Mouse (Mus musculus) neural tube, embryonic 11.5 days (tissue): ENCODE measurements around the gene Pla2g5. TPM values are rescaled to one million over a fixed set of nuclear protein-coding genes. Genes with fewer than 3 reads are reported as not detected.

Experiments used
- ATAC-seq: fragments of 200-750 bp; cut with Nextera tagmentation; 2 replicates; pipeline ENCODE4 v1.8.0; 2017; ENCODE audit warnings: moderate number of reproducible peaks, mild to moderate bottlenecking, moderate TSS enrichment, moderate library complexity; ENCODE audit not compliant: insufficient read depth, low FRiP score, low TSS enrichment
- DNase-seq: peaks from one replicate; pipeline ENCODE4 v3.0.0-alpha.2; 2015; ENCODE audit warnings: low spot score
- H3K27ac ChIP-seq: fragments of 300-500 bp; sonication (generic); 2 replicates; pipeline ENCODE4 v1.5.1; 2014; ENCODE audit warnings: low read depth, mild to moderate bottlenecking, low read length
- H3K27me3 ChIP-seq: fragments of 300-500 bp; sonication (generic); 2 replicates; pipeline ENCODE4 v1.6.1; 2014; ENCODE audit warnings: mild to moderate bottlenecking, low read length, mixed read lengths; ENCODE audit not compliant: control insufficient read depth, insufficient read depth
- H3K36me3 ChIP-seq: fragments of 300-500 bp; sonication (generic); 2 replicates; pipeline ENCODE4 v1.6.1; 2014; ENCODE audit warnings: mild to moderate bottlenecking, low read length, moderate library complexity, mixed read lengths; ENCODE audit not compliant: control insufficient read depth, insufficient read depth
- H3K4me1 ChIP-seq: fragments of 300-500 bp; sonication (generic); 2 replicates; pipeline ENCODE4 v1.6.1; 2014; ENCODE audit warnings: low read length, mixed read lengths; ENCODE audit not compliant: control insufficient read depth, insufficient read depth
- H3K4me2 ChIP-seq: fragments of 300-500 bp; sonication (generic); 2 replicates; pipeline ENCODE4 v1.6.1; 2014; ENCODE audit warnings: low read depth, mild to moderate bottlenecking, moderate library complexity
- H3K4me3 ChIP-seq: fragments of 300-500 bp; sonication (generic); 2 replicates; pipeline ENCODE4 v1.5.1; 2014; ENCODE audit warnings: low read depth, low read length
- H3K9ac ChIP-seq: fragments of 300-500 bp; sonication (generic); 2 replicates; pipeline ENCODE4 v1.6.1; 2014; ENCODE audit warnings: mild to moderate bottlenecking, low read length
- H3K9me3 ChIP-seq: fragments of 300-500 bp; sonication (generic); 2 replicates; pipeline ENCODE4 v1.6.1; 2016; ENCODE audit warnings: low read length; ENCODE audit not compliant: control insufficient read depth
- WGBS: fragments of 180-500 bp; shearing (Covaris S2); extraction: QIAGEN DNeasy Blood & Tissue Kit; methylation state at CpG from one replicate; pipeline ENCODE4 v1.1.7; 2014; 5-methylcytosine and 5-hydroxymethylcytosine counted together
- polyA plus RNA-seq: library from polyadenylated mRNA; unstranded; fragments of >200 nt; fragmentation: Nextera tagmentation; extraction: Ambion mirVana; gene quantifications from 2 replicates; pipeline ENCODE4 v1.2.1, GENCODE M21; 2014

Pla2g5 gene
- polyA plus RNA-seq, 1 experiment from 2014 or later: not detected

DNA sequence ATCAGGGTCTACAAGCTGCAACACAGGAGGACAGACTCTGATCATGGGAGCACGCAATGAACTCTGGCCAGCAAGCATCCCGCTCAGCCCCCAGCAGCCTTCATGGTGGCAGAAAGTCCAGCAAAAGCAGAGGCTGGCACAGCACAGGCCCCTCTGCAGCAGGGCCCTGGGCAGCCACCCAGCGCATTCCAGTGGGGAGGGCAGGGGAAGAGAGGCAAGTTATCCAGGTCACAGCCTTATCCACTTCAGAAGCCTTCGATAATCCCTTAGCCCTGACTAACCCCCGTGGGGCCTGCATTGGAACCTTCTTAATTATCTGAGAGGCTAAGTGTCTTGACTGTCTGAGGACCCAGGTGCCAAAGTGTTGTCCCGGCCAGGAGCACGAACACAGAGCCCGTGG is 44.2 kb downstream of the Pla2g5 start:
- Histone ChIP-seq H3K4me3 (no peak overlapping the region), H3K9me3 (peaks cover 2% of the 10 kb centered on the region; the same call in 1 of the 2 replicates), H3K9ac (no peak overlapping the region), H3K36me3 (no peaks in the 10 kb centered on the region), H3K4me1 (no peaks in the 10 kb centered on the region), H3K27ac (no peak overlapping the region), H3K27me3 (no peaks in the 10 kb centered on the region), H3K4me2 (no peak overlapping the region)
- ATAC-seq: no peak
- DNase-seq: no peak
- WGBS: 61% methylated on average over 8 of the region's 8 CpGs

DNA sequence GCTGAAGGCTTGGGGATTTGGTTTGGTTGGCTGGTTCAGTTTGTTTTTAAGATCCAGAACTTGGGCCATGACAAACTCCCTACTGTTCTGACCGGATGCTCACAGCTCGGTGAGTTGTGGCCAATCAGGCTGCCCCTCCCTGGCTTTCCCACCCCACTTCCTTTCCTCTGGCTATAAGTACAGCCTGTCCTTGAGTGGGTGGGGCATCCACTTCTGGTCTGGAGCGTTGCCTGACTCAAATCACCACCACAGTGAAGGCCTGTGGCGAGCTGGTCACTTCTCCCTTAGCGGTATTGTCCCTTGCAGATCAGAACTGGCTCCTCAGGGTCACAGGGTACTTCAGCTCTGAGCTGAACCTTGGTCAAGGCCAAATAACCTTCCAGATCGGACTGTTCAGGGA is 45.5 kb downstream of the Pla2g5 start:
- Histone ChIP-seq H3K4me1 (no peaks in the 10 kb centered on the region), H3K27me3 (no peaks in the 10 kb centered on the region), H3K36me3 (no peaks in the 10 kb centered on the region), H3K27ac (no peak overlapping the region), H3K9ac (no peak overlapping the region), H3K4me3 (no peak overlapping the region), H3K9me3 (no peaks in the 10 kb centered on the region), H3K4me2 (no peak overlapping the region)
- no peak for DNase-seq
- 79% methylated on average over 6 of the region's 6 CpGs for WGBS
- ATAC-seq: no peak

DNA sequence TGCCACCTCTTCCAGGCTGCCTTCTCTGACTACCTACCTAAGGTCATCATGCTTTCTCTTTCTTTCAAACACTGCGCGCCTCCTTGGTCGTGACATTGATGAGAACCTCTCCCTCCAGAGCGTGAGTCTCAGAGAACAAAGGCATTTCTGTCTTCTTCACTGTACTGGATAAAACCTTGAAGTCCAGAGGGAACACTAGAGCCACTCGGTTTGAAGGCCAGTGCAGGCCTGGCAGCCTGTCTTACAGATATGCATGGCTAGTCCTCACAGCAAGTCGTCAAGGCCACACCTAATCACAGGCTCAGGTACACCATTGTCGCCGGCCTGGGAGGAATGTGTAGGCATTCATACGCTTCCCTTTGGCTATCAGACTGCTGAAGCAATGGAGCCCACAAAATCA is 47.1 kb downstream of the Pla2g5 start:
- H3K36me3 ChIP-seq: no peaks in the 10 kb centered on the region
- no peak overlapping the region for H3K27ac ChIP-seq
- H3K4me1 ChIP-seq: no peaks in the 10 kb centered on the region
- ATAC-seq: no peak
- H3K4me2 ChIP-seq: no peak overlapping the region
- H3K4me3 ChIP-seq: no peak overlapping the region
- H3K9me3 ChIP-seq: no peaks in the 10 kb centered on the region
- no peak for DNase-seq
- 82% methylated on average over 9 of the region's 9 CpGs for WGBS
- no peaks in the 10 kb centered on the region for H3K27me3 ChIP-seq
- no peak overlapping the region for H3K9ac ChIP-seq

DNA sequence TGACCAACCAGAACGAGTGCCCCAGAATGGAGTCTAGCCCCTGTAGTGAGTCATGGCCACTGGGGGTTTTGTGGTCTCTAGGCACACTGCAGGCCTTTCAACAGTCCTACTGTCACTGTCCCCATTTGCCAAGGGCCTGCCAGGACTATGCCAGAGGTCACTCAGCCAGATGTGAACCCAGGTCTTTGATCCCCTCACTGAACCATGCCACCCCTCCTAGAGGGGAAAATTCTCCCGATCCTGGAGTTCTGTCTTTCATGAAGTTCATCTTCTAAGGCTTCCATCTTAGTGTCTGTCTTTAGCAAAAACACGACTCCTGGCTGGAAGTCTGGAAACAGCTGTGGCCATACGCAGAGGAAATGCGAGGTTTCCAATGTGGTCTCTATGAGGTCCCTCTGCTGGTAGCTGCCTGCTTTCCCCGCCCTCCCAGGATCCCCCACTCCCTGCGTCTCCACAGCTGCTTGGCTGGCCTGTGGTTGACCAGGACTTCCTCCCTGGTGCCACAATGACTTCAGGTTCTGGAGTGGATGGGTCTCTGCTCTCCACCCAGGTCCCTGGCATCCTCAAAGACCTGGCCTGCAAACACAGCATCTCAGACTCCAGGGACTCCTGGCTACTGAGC is 56.3 kb downstream of the Pla2g5 start:
- Histone ChIP-seq H3K4me2 (no peak overlapping the region), H3K36me3 (no peaks in the 10 kb centered on the region), H3K4me1 (no peaks in the 10 kb centered on the region), H3K27ac (no peak overlapping the region), H3K9ac (no peak overlapping the region), H3K27me3 (no peaks in the 10 kb centered on the region), H3K9me3 (no peaks in the 10 kb centered on the region), H3K4me3 (no peak overlapping the region)
- DNase-seq (no peak), ATAC-seq (no peak)
- WGBS: 55% methylated on average over 7 of the region's 7 CpGs

DNA sequence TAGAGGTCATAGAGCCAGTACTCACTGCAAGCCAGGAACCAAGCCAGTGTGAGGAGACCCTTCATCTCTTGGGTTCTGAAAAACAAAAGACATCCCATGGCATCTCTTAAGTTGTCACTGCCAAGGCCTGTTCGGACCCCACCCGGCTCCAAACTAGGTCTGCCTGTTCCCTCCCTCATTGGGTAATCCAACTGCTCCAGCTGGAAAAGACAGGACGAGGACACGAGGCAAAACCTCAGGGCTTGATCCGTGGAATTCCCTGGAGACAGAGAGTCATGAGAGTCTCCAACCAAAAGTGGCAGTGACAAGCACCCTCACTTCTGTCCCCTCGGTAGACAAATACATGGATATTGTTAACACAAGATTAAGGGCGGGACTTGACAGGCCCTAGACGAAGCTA is 57.1 kb downstream of the Pla2g5 start:
- WGBS: 85% methylated on average over 8 of the region's 8 CpGs
- no peak for DNase-seq
- no peaks in the 10 kb centered on the region for H3K36me3 ChIP-seq
- H3K4me2 ChIP-seq: no peak overlapping the region
- H3K4me1 ChIP-seq: no peaks in the 10 kb centered on the region
- H3K4me3 ChIP-seq: no peak overlapping the region
- ATAC-seq: no peak
- no peaks in the 10 kb centered on the region for H3K9me3 ChIP-seq
- no peak overlapping the region for H3K27ac ChIP-seq
- no peak overlapping the region for H3K9ac ChIP-seq
- H3K27me3 ChIP-seq: no peaks in the 10 kb centered on the region

DNA sequence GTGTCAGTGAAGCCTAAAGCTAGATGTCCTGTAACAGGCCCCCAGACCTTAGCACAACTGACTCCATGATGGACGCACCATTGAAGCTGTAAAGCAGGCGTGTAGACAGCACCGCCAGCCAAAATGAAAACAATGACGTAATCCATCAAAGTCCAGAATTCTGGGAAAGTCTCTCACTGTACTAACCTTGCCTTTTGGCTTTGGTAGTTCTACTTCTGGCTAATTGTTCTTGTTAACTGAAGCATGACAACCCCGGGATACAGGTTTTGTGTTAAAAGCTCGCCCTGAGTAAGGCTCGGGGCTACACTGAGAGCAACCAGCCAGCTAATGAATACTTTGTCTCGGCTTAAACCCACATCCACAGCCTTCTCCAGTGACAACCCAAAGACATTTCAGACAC is 58.0 kb downstream of the Pla2g5 start:
- Histone ChIP-seq H3K4me2 (no peak overlapping the region), H3K4me3 (no peak overlapping the region), H3K9ac (no peak overlapping the region), H3K27ac (no peak overlapping the region), H3K27me3 (no peaks in the 10 kb centered on the region), H3K9me3 (no peaks in the 10 kb centered on the region), H3K36me3 (no peaks in the 10 kb centered on the region), H3K4me1 (no peaks in the 10 kb centered on the region)
- DNase-seq: no peak
- no peak for ATAC-seq
- 41% methylated on average over 8 of the region's 8 CpGs for WGBS

DNA sequence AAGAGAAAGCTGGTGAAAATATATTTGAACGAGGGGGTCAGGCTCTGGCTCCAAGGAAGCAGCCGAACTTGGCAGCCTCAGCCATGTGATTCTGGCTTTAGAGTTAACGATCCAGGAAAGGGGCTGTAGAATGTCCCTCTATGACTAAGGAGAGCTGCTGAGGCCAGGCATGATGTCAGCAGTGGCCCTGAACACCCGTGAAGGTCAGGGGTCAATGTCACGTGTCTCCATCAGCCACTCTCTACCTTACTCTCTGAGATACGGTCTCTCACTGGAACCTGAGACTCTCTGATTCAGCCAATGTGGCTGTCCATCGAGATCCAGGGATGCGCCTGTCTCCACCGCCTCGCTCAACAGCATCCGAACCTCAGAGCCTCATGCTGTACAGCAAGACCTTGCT is 60.4 kb downstream of the Pla2g5 start:
- Histone ChIP-seq H3K27me3 (no peaks in the 10 kb centered on the region), H3K27ac (no peak overlapping the region), H3K9me3 (no peaks in the 10 kb centered on the region), H3K36me3 (no peaks in the 10 kb centered on the region), H3K4me1 (no peaks in the 10 kb centered on the region), H3K9ac (no peak overlapping the region), H3K4me3 (no peak overlapping the region), H3K4me2 (no peak overlapping the region)
- ATAC-seq: no peak
- 89% methylated on average over 11 of the region's 11 CpGs for WGBS
- DNase-seq: no peak

DNA sequence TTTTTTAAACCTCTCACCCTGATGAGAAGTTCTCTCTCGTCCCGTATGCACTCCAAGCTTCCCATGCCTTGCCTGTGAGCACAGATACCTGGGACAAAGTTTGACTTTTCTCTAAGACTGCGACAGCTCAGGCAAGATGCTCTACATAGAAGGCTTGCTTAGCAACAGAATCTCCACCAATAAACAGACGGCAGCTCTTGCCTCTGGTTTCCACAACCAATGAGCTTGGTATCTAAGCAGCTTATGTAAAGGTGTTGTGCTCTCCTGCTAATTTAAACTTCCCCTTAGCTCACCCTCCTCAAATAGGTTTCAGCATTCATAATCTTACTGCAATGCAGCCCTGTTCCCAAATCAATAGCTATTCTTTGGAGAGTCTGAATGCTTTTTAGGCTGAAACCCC is 61.7 kb downstream of the Pla2g5 start:
- 79% methylated on average over 4 of the region's 4 CpGs for WGBS
- no peak overlapping the region for H3K4me2 ChIP-seq

DNA sequence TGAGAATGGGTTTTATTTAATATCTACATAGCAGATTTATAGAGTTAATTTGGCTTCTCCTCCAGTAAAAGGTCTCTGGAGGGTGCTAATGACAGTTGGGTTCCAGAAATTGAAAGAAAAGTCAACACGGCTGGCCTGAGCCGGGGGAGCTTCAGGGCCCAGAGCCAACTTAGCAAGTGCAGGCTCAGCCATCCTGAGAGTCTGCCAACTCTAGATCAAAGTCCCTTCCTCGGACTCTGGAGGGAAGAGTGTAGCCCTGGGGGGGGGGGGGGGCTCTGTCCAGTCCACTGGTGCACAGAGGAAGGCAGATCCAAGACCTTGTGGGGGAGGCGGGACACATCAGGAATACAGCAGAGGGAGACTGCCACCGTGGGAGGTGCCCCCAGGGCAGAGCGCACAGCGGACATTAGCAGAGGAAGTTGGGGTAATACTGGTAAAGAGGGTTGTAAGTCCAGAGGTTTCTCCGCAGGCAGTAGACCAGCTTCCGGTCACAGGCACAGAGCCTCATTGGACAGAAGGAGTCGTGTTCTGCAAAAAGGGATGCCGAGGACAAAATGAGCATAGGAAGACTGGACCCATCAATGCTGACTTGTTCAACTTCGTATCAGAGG is 63.0 kb downstream of the Pla2g5 start:
- no peak overlapping the region for H3K4me2 ChIP-seq
- WGBS: 67% methylated on average over 12 of the region's 12 CpGs
- no peaks in the 10 kb centered on the region for H3K9me3 ChIP-seq
- H3K36me3 ChIP-seq: no peaks in the 10 kb centered on the region
- no peaks in the 10 kb centered on the region for H3K4me1 ChIP-seq
- H3K4me3 ChIP-seq: no peak overlapping the region
- H3K27me3 ChIP-seq: no peaks in the 10 kb centered on the region
- DNase-seq: no peak
- no peak overlapping the region for H3K27ac ChIP-seq
- no peak overlapping the region for H3K9ac ChIP-seq
- ATAC-seq: no peak

More for the DNA sequence above, 61.7 kb downstream of the Pla2g5 start:
- Histone ChIP-seq H3K4me1 (no peaks in the 10 kb centered on the region), H3K9me3 (no peaks in the 10 kb centered on the region), H3K9ac (no peak overlapping the region), H3K27ac (no peak overlapping the region), H3K4me3 (no peak overlapping the region), H3K36me3 (no peaks in the 10 kb centered on the region), H3K27me3 (no peaks in the 10 kb centered on the region)
- ATAC-seq: no peak
- no peak for DNase-seq
